11 mouse cellular contexts compared by ENCODE assay signal in the genomic region with DNA sequence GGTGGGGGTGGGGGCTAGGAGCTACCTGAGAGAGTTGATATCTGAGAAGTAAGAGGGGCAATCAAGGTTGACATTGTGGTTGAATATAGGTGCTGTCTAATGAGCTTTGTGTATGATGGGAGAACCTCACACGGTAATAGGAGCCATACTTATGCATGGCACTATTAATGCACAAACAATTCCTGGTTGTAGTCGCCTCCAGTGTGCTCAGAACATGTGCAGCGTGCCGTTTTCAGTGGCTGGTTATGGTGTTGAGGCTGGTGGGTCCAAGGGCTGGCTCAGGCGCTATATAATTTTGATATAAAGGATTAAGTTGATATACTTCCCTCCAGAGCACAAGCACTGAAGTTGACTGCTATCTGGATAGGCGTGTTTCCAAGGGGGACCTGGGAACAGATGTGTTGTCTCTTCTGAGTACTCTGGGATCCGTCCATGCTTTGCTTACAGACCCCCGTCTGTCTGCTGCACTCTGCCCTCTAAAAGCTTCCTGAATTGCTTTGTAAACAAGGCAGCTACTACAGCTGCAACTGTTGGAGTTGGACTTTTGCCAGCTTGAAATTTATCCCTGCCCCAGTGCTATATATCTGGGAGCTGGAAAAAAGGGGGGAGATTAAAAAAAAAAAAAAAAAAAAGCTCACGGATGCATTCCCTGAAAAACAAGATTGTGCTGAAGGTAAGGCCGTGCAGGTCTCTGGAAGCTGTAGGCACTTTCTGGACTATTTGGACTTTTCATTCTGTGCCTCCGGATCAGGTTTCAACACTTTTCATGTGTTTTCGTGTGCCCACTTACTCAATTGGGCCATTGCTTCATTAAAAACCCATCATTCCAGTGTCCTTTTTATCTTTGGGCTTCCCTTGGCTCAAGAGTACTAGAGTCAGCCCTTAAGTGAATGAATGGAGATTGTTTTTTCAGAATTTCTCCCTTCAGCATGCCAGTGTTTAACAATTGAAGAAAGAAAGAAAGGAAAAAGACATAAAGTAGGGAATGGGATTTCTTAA.
DNase-seq lines count a peak whose midpoint lies in the region; ATAC-seq and TF ChIP-seq lines count a peak whose summit lies in the region.
"Had no signal": no experiment of that assay in that cellular context is flagged by ENCODE, and none has a peak within 500 bp of the region (broad histone marks: within the 10 kb centered on the region; RNA-seq: fewer than 3 reads in every experiment).

No protein-coding gene starts in this region.

- H3K27ac ChIP-seq in hindbrain, embryonic 15.5 days (replicated peaks) = 0 out of 2 replicates have a peak overlapping the region, but pooled peaks have one; percentile 11
- no peak overlapping the region for H3K27ac ChIP-seq in hindbrain, embryonic 11.5 days (ENCODE audit: low read depth, low read length)
- H3K27ac ChIP-seq in liver, embryonic 11.5 days (ENCODE audit: low read depth, low read length) = peak overlapping the region; percentile 58; the same call in 1 of the 2 replicates
- H3K27ac ChIP-seq in gastrocnemius, adult 2 months = no peak overlapping the region
- H3K27ac ChIP-seq: midbrain, embryonic 12.5 days had no signal

- ATAC-seq in hindbrain, embryonic 15.5 days (ENCODE audit: low FRiP score, low read depth) = no peak
- ATAC-seq in hindbrain, embryonic 11.5 days (ENCODE audit: low FRiP score) = no peak
- ATAC-seq in liver, embryonic 11.5 days (replicated peaks; ENCODE audit: low FRiP score) = no peak

- TF ChIP-seq CTCF in brain, embryonic 14.5 days (IDR thresholded peaks at IDR 0.05; ENCODE audit: borderline replicate concordance, extremely low read depth, insufficient read depth, insufficient read length) = no peak
- no peak for TF ChIP-seq CTCF in gastrocnemius, adult 2 months (IDR thresholded peaks at IDR 0.05)

- intact Hi-C loops in gastrocnemius, adult 2 months (cut with DNase I) = no loop called here

- H3K27me3 ChIP-seq in hindbrain, embryonic 15.5 days = no peaks in the 10 kb centered on the region
- no peaks in the 10 kb centered on the region for H3K27me3 ChIP-seq in hindbrain, embryonic 11.5 days (ENCODE audit: control insufficient read depth, insufficient read depth, low read length)
- H3K27me3 ChIP-seq in liver, embryonic 11.5 days (replicated peaks; ENCODE audit: control insufficient read depth, insufficient read depth, low read length) = no peaks in the 10 kb centered on the region
- H3K27me3 ChIP-seq: midbrain, embryonic 12.5 days had no signal

- H3K9me3 ChIP-seq in hindbrain, embryonic 15.5 days = no peaks in the 10 kb centered on the region
- H3K9me3 ChIP-seq in hindbrain, embryonic 11.5 days (ENCODE audit: control insufficient read depth, low read length) = no peaks in the 10 kb centered on the region
- no peaks in the 10 kb centered on the region for H3K9me3 ChIP-seq in liver, embryonic 11.5 days (ENCODE audit: control insufficient read depth, low read length)
- H3K9me3 ChIP-seq: midbrain, embryonic 12.5 days had no signal

- H3K9ac ChIP-seq in hindbrain, embryonic 15.5 days = no peak overlapping the region
- H3K9ac ChIP-seq in hindbrain, embryonic 11.5 days (ENCODE audit: low read depth, low read length) = no peak overlapping the region
- no peak overlapping the region for H3K9ac ChIP-seq in liver, embryonic 11.5 days (ENCODE audit: low read depth, low read length)
- H3K9ac ChIP-seq: midbrain, embryonic 12.5 days had no signal

- TF ChIP-seq POLR2A in brain, embryonic 14.5 days (IDR thresholded peaks at IDR 0.05; ENCODE audit: borderline replicate concordance, extremely low read depth, insufficient read depth, insufficient read length, poor library complexity, severe bottlenecking) = no peak

- H3K4me3 ChIP-seq in hindbrain, embryonic 15.5 days = no peak overlapping the region
- no peak overlapping the region for H3K4me3 ChIP-seq in hindbrain, embryonic 11.5 days (ENCODE audit: low read depth, low read length)
- H3K4me3 ChIP-seq in liver, embryonic 11.5 days (ENCODE audit: low read depth, low read length) = no peak overlapping the region
- no peak overlapping the region for H3K4me3 ChIP-seq in gastrocnemius, adult 2 months
- H3K4me3 ChIP-seq: midbrain, embryonic 12.5 days had no signal

- H3K4me1 ChIP-seq in hindbrain, embryonic 15.5 days (replicated peaks) = peaks cover 49% of the 10 kb centered on the region
- H3K4me1 ChIP-seq in hindbrain, embryonic 11.5 days (replicated peaks; ENCODE audit: control insufficient read depth, insufficient read depth, low read length) = no peaks in the 10 kb centered on the region
- H3K4me1 ChIP-seq in liver, embryonic 11.5 days (replicated peaks; ENCODE audit: control insufficient read depth, insufficient read depth, low read length) = no peaks in the 10 kb centered on the region

- WGBS in hindbrain, embryonic 15.5 days = 54% methylated on average over 12 of the region's 12 CpGs
- WGBS in hindbrain, embryonic 11.5 days = 63% methylated on average over 12 of the region's 12 CpGs
- WGBS in liver, embryonic 11.5 days = 54% methylated on average over 12 of the region's 12 CpGs

- no peak for DNase-seq in hindbrain, embryonic 11.5 days (ENCODE audit: low spot score)
- DNase-seq in brain, embryonic 14.5 days (ENCODE audit: low read depth) = peak; percentile 81
- DNase-seq in gonadal fat pad, adult 2 months (ENCODE audit: low read depth) = peak; percentile 47
- no peak for DNase-seq in liver, embryonic 11.5 days (ENCODE audit: low spot score)
- no peak for DNase-seq in gastrocnemius, adult 2 months
- DNase-seq in right cerebral cortex, adult 2 months (ENCODE audit: low spot score in 2 of 2) = no peak
- DNase-seq in right cerebral cortex, postnatal 4 days = no peak
- DNase-seq: cerebellum, adult 9-11 months; gastrocnemius, postnatal 25 days had no signal

- H3K4me2 ChIP-seq in hindbrain, embryonic 15.5 days = no peak overlapping the region
- H3K4me2 ChIP-seq in hindbrain, embryonic 11.5 days (replicated peaks; ENCODE audit: low read depth, low read length) = no peak overlapping the region
- H3K4me2 ChIP-seq in liver, embryonic 11.5 days = peak overlapping the region; percentile 23
- H3K4me2 ChIP-seq: midbrain, embryonic 12.5 days had no signal

- no peaks in the 10 kb centered on the region for H3K36me3 ChIP-seq in hindbrain, embryonic 15.5 days
- no peaks in the 10 kb centered on the region for H3K36me3 ChIP-seq in hindbrain, embryonic 11.5 days (ENCODE audit: control insufficient read depth, insufficient read depth, low read length)
- H3K36me3 ChIP-seq in liver, embryonic 11.5 days (ENCODE audit: control insufficient read depth, insufficient read depth, low read length) = no peaks in the 10 kb centered on the region
- H3K36me3 ChIP-seq: midbrain, embryonic 12.5 days had no signal

Comparison
In these comparisons a context has a peak if more than half of its experiments do, and no peak if none do; other contexts are left out.
1. H3K27ac ChIP-seq: peak in hindbrain, embryonic 15.5 days (single experiment) and liver, embryonic 11.5 days (single experiment); none in hindbrain, embryonic 11.5 days (single experiment) and gastrocnemius, adult 2 months (single experiment).
2. DNase-seq: peak in brain, embryonic 14.5 days (single experiment) and gonadal fat pad, adult 2 months (single experiment); none in hindbrain, embryonic 11.5 days (single experiment), liver, embryonic 11.5 days (single experiment), gastrocnemius, adult 2 months (single experiment), right cerebral cortex, adult 2 months (0 of 2) and right cerebral cortex, postnatal 4 days (single experiment).